Mouse (Mus musculus) ES-E14 (cell line): ENCODE data around the gene Rpl5. TPM values are rescaled to one million over a fixed set of nuclear protein-coding genes. Genes with fewer than 3 reads are reported as not detected.
A peak's percentile ranks its signal among the peaks of the same experiment; 100 is the strongest.

ENCODE experiments used
- DNase-seq: peaks from one replicate; pipeline ENCODE4 v3.0.0-alpha.2; 2013; ENCODE audit warnings: low read depth, low spot score
- H3K27ac ChIP-seq: 2 replicates; pipeline ENCODE4 v1.5.1; 2012; ENCODE audit warnings: low read depth, mild to moderate bottlenecking, low read length, moderate library complexity, mixed read lengths; ENCODE audit not compliant: poor library complexity, insufficient read depth, severe bottlenecking
- H3K36me3 ChIP-seq: 2 replicates; pipeline ENCODE4 v1.6.1; 2012; ENCODE audit warnings: mild to moderate bottlenecking, low read length, moderate library complexity, mixed read lengths; ENCODE audit not compliant: control insufficient read depth, poor library complexity, insufficient read depth, severe bottlenecking
- H3K4me1 ChIP-seq, 2 experiments: fragments of 150-350 bp in 1 of 2; sonication (generic) in 1 of 2; 2 replicates each; pipeline ENCODE4 v1.6.1; 2012; ENCODE audit warnings: low read length in 2 of 2, mild to moderate bottlenecking in 1 of 2, mixed read lengths in 1 of 2; ENCODE audit not compliant: control insufficient read depth in 2 of 2, insufficient read depth in 2 of 2, poor library complexity in 1 of 2
- H3K4me3 ChIP-seq, 2 experiments: fragments of 150-350 bp in 1 of 2; sonication (generic) in 1 of 2; 2 replicates each; pipeline ENCODE4 v1.5.1; 2012; ENCODE audit warnings: low read length in 2 of 2, low read depth in 1 of 2, mild to moderate bottlenecking in 1 of 2, mixed read lengths in 1 of 2; ENCODE audit not compliant: insufficient read depth in 1 of 2, poor library complexity in 1 of 2, severe bottlenecking in 1 of 2
- H3K9ac ChIP-seq: 2 replicates; pipeline ENCODE4 v1.6.1; 2012; ENCODE audit warnings: low read depth, mild to moderate bottlenecking, low read length, mixed read lengths; ENCODE audit not compliant: poor library complexity, insufficient read depth, severe bottlenecking
- H3K9me3 ChIP-seq: fragments of 150-350 bp; sonication (generic); 2 replicates; pipeline ENCODE4 v1.6.1; 2012; ENCODE audit warnings: low read depth, mild to moderate bottlenecking, low read length; ENCODE audit not compliant: control insufficient read depth, insufficient read depth
- CHD2 ChIP-seq: IDR thresholded peaks from 2 replicates; pipeline ENCODE4 v1.6.1; 2014; ENCODE audit warnings: mild to moderate bottlenecking, low read depth, low read length, inconsistent platforms
- HCFC1 ChIP-seq: IDR thresholded peaks from 2 replicates; pipeline ENCODE4 v1.6.1; 2012; ENCODE audit warnings: low read length, inconsistent platforms, borderline replicate concordance; ENCODE audit not compliant: insufficient read depth
- MAFK ChIP-seq: IDR thresholded peaks from 2 replicates; pipeline ENCODE4 v1.6.1; 2014; ENCODE audit warnings: mild to moderate bottlenecking, low read depth, low read length, inconsistent platforms; ENCODE audit not compliant: insufficient read depth
- ZC3H11A ChIP-seq: IDR thresholded peaks from 2 replicates; pipeline ENCODE4 v1.6.1; 2012; ENCODE audit warnings: low read depth, mild to moderate bottlenecking, inconsistent platforms, low read length, borderline replicate concordance
- ZNF384 ChIP-seq: IDR thresholded peaks from 2 replicates; pipeline ENCODE4 v1.6.1; 2012; ENCODE audit warnings: low read depth, low read length, inconsistent platforms
- in situ Hi-C, 2 experiments: fragments of 600-800 bp; cut with MboI; formaldehyde crosslinking; loops; one replicate each; pipeline ENCODE4 v1.15.1; 2025; ENCODE audit warnings: low sequenced_read_pairs in 2 of 2, inconsistent platforms in 1 of 2; ENCODE audit not compliant: unreplicated experiment in 2 of 2
- total RNA-seq: library from RNA; depleted of rRNA; stranded (reverse); fragments of 300-350 nt; gene quantifications from 2 replicates; pipeline ENCODE4 v1.2.3, GENCODE M21; 2012

Gene Rpl5
- total RNA-seq, 1 experiment = 752 TPM

DNA sequence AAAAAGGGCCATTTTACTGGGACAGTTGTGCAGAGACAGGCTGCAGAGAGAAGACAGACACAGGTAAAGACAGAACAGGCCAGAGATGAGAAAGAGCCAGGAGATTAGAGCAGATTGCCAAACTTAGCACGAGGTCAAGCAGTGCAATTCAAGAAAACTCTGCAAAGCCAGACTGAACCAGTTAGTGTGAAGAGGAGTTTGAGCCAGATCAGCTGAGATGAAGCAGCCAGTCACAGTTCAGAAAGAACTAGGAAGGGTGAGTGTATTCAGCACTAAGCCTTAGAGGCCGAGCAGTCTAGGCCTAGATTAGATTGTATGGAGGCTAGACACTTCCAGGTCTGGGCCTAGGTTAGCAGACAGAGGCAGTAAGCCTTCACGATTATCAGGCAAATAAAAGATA is 39.4 kb downstream of the Rpl5 start:
- Histone ChIP-seq H3K36me3 (no peaks in the 10 kb centered on the region), H3K9me3 (no peaks in the 10 kb centered on the region), H3K4me1 (peaks cover 0 to 4% of the 10 kb centered on the region in 2 experiments; a peak in 2 of 4 replicates), H3K9ac (no peak overlapping the region), H3K27ac (no peak overlapping the region; the same call in 1 of the 2 replicates), H3K4me3 (0 out of 4 replicates have a peak overlapping the region, but pooled peaks of 1 of the 2 experiments have one; percentile 23)
- DNase-seq = no peak
- in situ Hi-C loops = loop anchor here in 1 of 2 experiments (25.0 kb wide), 1 partner anchor 223 kb away; no protein-coding TSS in a partner anchor
- TF ChIP-seq ZNF384 (no peak), MAFK (no peak), HCFC1 (no peak), ZC3H11A (no peak), CHD2 (no peak)

DNA sequence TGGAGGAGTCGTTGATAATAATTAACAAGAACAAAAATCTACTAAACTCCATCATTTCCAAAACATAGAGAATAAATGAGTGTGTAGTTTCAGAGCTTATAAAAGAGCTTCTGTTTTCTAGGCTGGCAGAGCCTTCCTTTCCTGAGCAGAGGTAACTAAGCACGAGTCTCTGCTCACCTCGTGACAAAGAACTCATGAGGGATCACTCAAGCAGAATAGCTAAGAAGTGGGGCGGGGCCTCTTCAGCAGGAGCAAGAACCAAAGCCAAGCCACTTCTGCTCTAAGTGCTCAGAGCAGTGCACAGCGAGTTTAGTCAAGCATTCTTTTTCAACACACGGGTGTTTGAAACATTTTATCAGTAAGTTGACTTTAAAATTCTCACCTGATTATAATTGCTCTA is 40.9 kb downstream of the Rpl5 start:
- in situ Hi-C loops = loop anchor here in 1 of 2 experiments (25.0 kb wide), 1 partner anchor 221 kb away; no protein-coding TSS in a partner anchor
- DNase-seq = no peak
- Histone ChIP-seq H3K4me1 (peaks cover 0 to 4% of the 10 kb centered on the region in 2 experiments; a peak in 2 of 4 replicates), H3K27ac (no peak overlapping the region), H3K36me3 (no peaks in the 10 kb centered on the region), H3K4me3 (no peak overlapping the region), H3K9ac (no peak overlapping the region), H3K9me3 (no peaks in the 10 kb centered on the region)
- TF ChIP-seq MAFK = no peak
- TF ChIP-seq ZC3H11A = no peak
- TF ChIP-seq HCFC1 = no peak
- TF ChIP-seq CHD2 = no peak
- no peak for TF ChIP-seq ZNF384

DNA sequence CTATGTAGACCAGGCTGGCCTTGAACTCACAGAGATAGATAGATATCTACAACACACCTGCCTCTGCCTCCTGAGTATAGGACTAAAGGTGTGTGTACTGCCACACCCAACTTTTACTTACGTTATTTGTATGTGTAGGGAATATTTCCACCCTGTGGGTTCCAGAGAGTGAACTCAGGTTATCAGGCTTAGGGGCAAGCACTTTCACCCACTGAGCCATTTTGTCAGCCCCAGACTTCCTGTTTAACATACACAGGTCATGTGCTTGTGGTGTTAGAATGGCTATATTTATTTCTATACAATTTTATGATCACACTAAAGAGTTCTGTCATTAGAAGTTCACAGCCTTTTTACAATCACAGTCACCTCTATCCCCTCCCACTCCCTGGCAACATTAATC is 42.6 kb downstream of the Rpl5 start:
- TF ChIP-seq ZNF384 (no peak), ZC3H11A (no peak), MAFK (no peak), HCFC1 (no peak), CHD2 (no peak)
- DNase-seq = no peak
- Histone ChIP-seq H3K27ac (no peak overlapping the region), H3K9me3 (no peaks in the 10 kb centered on the region), H3K4me1 (peaks cover 0 to 4% of the 10 kb centered on the region in 2 experiments; a peak in 2 of 4 replicates), H3K4me3 (no peak overlapping the region), H3K36me3 (no peaks in the 10 kb centered on the region), H3K9ac (no peak overlapping the region)
- in situ Hi-C loops = loop anchor here in 1 of 2 experiments (25.0 kb wide), 1 partner anchor 219 kb away; no protein-coding TSS in a partner anchor

DNA sequence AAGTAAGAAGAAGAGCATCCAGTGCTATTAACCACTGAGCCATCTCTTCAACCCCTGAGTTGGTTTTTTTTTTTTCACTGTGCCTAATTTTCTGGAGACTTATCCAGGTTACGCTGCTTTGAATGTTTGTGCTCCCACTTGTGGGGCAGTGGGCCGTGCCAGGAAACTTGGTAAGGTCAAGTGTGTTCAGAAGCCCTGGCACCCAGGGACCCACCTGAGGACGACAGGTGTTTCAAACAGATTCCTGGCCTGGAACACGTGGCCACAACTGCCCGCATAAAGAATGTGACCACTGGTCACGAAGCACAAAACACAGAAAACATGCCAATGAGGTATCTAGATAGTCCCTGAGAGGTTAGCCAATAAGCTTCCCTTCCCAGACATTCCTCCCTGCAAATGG is 43.2 kb downstream of the Rpl5 start:
- no peak overlapping the region for H3K4me3 ChIP-seq
- peaks cover 0 to 4% of the 10 kb centered on the region in 2 experiments; a peak in 2 of 4 replicates for H3K4me1 ChIP-seq
- no peaks in the 10 kb centered on the region for H3K36me3 ChIP-seq
- H3K27ac ChIP-seq = no peak overlapping the region
- H3K9ac ChIP-seq = no peak overlapping the region
- no peaks in the 10 kb centered on the region for H3K9me3 ChIP-seq
- DNase-seq = no peak
- TF ChIP-seq ZNF384 (no peak), CHD2 (no peak), ZC3H11A (no peak), HCFC1 (no peak), MAFK (no peak)
- in situ Hi-C loops = loop anchor here in 1 of 2 experiments (25.0 kb wide), 1 partner anchor 219 kb away; no protein-coding TSS in a partner anchor
